Mouse (Mus musculus) effector memory CD4-positive, alpha-beta T cell, adult 5 months (primary cell): Measurements from ENCODE around the gene Rnf113a1. TPM values are rescaled to one million over a fixed set of nuclear protein-coding genes. Genes with fewer than 3 reads are reported as not detected.

Experiments
- polyA plus RNA-seq: library from polyadenylated mRNA; unstranded; fragments of 100-300 nt; shearing (Covaris generic); gene quantifications from one replicate; pipeline ENCODE4 v1.2.1, GENCODE M21; 2017

Rnf113a1 gene
- 3.3 TPM for polyA plus RNA-seq

GRCm38 (mm10) chrX:37191105-37191743, at the start of gene Rnf113a1, which contains the start of gene Ndufa1:
Gene Rnf113a1 (plus strand): TSS chrX:37191245.
Gene Ndufa1 (minus strand): TSS chrX:37191163.

GRCm38 (mm10) chrX:37168742-37169141, 22.3 kb upstream of the Rnf113a1 start, which contains the start of gene Akap14:
Gene Akap14 (minus strand): TSS chrX:37168842.

DNA sequence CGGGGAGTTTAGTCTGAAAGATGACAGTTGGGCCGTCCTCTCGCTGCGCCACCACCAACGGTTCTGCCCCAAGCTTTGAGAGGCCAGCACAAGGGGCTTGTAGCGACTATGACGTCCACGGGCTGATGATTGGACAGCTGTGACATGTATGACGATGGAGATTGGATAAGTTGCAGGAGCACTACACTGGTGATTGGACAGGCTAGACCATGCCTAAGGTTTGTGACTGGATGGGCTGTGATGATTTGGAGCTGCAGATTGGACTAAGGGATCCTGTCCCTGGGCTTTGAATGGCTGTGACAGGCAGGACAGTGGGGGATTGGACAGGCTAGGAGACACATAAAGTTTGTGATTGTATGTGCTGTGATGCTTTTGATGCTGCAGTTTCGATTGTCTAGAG, 19.9 kb downstream of the Rnf113a1 start, which contains the start of gene Gm9:
Gene Gm9 (minus strand): TSS at position 101 of the 400 bp plus-strand sequence.

DNA sequence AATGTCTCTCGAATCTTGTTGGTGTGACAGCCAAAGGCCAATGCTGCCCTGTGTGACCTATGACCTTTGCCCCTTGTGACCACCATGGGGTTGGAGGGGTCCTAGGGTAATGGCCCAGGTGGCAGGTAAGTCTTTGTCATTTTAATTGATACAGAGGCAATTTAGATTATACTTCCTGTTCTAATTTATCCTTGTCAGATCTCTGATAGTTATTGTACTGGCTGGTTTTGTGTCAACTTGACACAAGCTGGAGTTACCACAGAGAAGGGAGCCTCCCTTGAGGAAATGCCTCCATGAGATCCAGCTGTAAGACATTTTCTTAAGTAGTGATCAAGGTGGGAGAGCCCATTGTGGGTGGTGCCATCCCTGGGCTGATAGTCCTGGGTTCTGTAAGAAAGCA, 31.1 kb downstream of the Rnf113a1 start, which contains the start of gene Rhox1:
Gene Rhox1 (minus strand): TSS at position 101 of the 400 bp plus-strand sequence.

Other genes with a start within 250 kb of the Rnf113a1 start
- gene Sept6, start 199.5 kb upstream of the Rnf113a1 start, polyA plus RNA-seq = 131 TPM
- not detected for gene Sowahd, start 142.4 kb upstream of the Rnf113a1 start, polyA plus RNA-seq
- 478 TPM for gene Rpl39, start 105.8 kb upstream of the Rnf113a1 start, polyA plus RNA-seq
- gene Upf3b, start 80.9 kb upstream of the Rnf113a1 start, polyA plus RNA-seq = 11.3 TPM
- gene Nkap, start 64.5 kb upstream of the Rnf113a1 start, polyA plus RNA-seq = 18.2 TPM
- gene Akap14, start 22.4 kb upstream of the Rnf113a1 start, polyA plus RNA-seq = not detected
- gene Ndufa1, start 82 bp upstream of the Rnf113a1 start, polyA plus RNA-seq = 169 TPM
- not detected for gene Gm9, start 19.8 kb downstream of the Rnf113a1 start, polyA plus RNA-seq
- not detected for gene Rhox1, start 31.0 kb downstream of the Rnf113a1 start, polyA plus RNA-seq
- not detected for gene Rhox2a, start 53.7 kb downstream of the Rnf113a1 start, polyA plus RNA-seq
- gene Rhox3a, start 58.7 kb downstream of the Rnf113a1 start, polyA plus RNA-seq = not detected
- gene Rhox4a, start 74.1 kb downstream of the Rnf113a1 start, polyA plus RNA-seq = not detected
- not detected for gene Rhox3a2, start 188.8 kb downstream of the Rnf113a1 start, polyA plus RNA-seq
- gene Rhox4a2, start 199.6 kb downstream of the Rnf113a1 start, polyA plus RNA-seq = not detected
- gene Rhox2b, start 220.8 kb downstream of the Rnf113a1 start, polyA plus RNA-seq = not detected
- not detected for gene Rhox4b, start 241.2 kb downstream of the Rnf113a1 start, polyA plus RNA-seq